Mouse (Mus musculus) liver, embryonic 12.5 days (tissue): ENCODE data around the gene Fam162b. TPM values are rescaled to one million over a fixed set of nuclear protein-coding genes. Genes with fewer than 3 reads are reported as not detected.

Source experiments
- ATAC-seq: fragments of 200-750 bp; cut with Nextera tagmentation; 2 replicates; pipeline ENCODE4 v1.8.0; 2017; ENCODE audit warnings: moderate number of reproducible peaks, mild to moderate bottlenecking, moderate library complexity
- H3K27ac ChIP-seq: fragments of 300-500 bp; sonication (generic); 2 replicates; pipeline ENCODE4 v1.5.1; 2016; ENCODE audit warnings: mild to moderate bottlenecking
- H3K27me3 ChIP-seq: fragments of 300-500 bp; sonication (generic); replicated peaks from 2 replicates; pipeline ENCODE4 v1.6.1; 2016; ENCODE audit warnings: mild to moderate bottlenecking, moderate library complexity
- H3K36me3 ChIP-seq: fragments of 300-500 bp; sonication (generic); 2 replicates; pipeline ENCODE4 v1.6.1; 2016; ENCODE audit warnings: mild to moderate bottlenecking, moderate library complexity
- H3K4me1 ChIP-seq: fragments of 300-500 bp; sonication (generic); 2 replicates; pipeline ENCODE4 v1.6.1; 2016
- H3K4me2 ChIP-seq: fragments of 300-500 bp; sonication (generic); 2 replicates; pipeline ENCODE4 v1.6.1; 2016; ENCODE audit warnings: mild to moderate bottlenecking, moderate library complexity
- H3K4me3 ChIP-seq: fragments of 300-500 bp; sonication (generic); 2 replicates; pipeline ENCODE4 v1.5.1; 2016; ENCODE audit warnings: mild to moderate bottlenecking, moderate library complexity
- H3K9ac ChIP-seq: fragments of 300-500 bp; sonication (generic); 2 replicates; pipeline ENCODE4 v1.6.1; 2016; ENCODE audit warnings: mild to moderate bottlenecking, moderate library complexity
- H3K9me3 ChIP-seq: fragments of 300-500 bp; sonication (generic); replicated peaks from 2 replicates; pipeline ENCODE4 v1.6.1; 2016; ENCODE audit warnings: mild to moderate bottlenecking, moderate library complexity
- WGBS: fragments of 180-500 bp; shearing (Covaris S2); methylation state at CpG from one replicate; pipeline ENCODE4 v1.1.7; 2016; ENCODE audit not compliant: insufficient replicate concordance; 5-methylcytosine and 5-hydroxymethylcytosine counted together
- polyA plus RNA-seq: library from polyadenylated mRNA; unstranded; fragments of >200 nt; fragmentation: Nextera tagmentation; extraction: Ambion mirVana; gene quantifications from 2 replicates; pipeline ENCODE4 v1.2.1, GENCODE M21; 2016

The Fam162b gene
- 0.33 TPM in 1 of 2 replicates, not detected in the other for polyA plus RNA-seq

GRCm38 (mm10) chr10:51590139-51590574 lies at the start of gene Fam162b:
Gene Fam162b (minus strand): TSS chr10:51590517.
- 10% methylated on average over 19 of the region's 19 CpGs for WGBS
- no peaks in the 10 kb centered on the region for H3K4me1 ChIP-seq
- ATAC-seq = no peak
- no peak within 1 kb of the TSS for H3K4me3 ChIP-seq
- H3K4me2 ChIP-seq = peak within 1 kb of the TSS; percentile 42
- H3K27ac ChIP-seq = no peak within 1 kb of the TSS
- no peaks in the 10 kb centered on the region for H3K36me3 ChIP-seq
- H3K9me3 ChIP-seq = no peaks in the 10 kb centered on the region
- H3K9ac ChIP-seq = no peak within 1 kb of the TSS
- peaks cover 22% of the 10 kb centered on the region for H3K27me3 ChIP-seq

- Histone ChIP-seq H3K27ac (no peak within 1 kb of the TSS), H3K4me3 (no peak within 1 kb of the TSS), H3K4me1 (no peaks in the 10 kb centered on the region), H3K27me3 (no peaks in the 10 kb centered on the region), H3K36me3 (no peaks in the 10 kb centered on the region), H3K9ac (no peak within 1 kb of the TSS), H3K4me2 (no peak within 1 kb of the TSS), H3K9me3 (no peaks in the 10 kb centered on the region)
- 74% methylated on average over 8 of the region's 8 CpGs for WGBS
- no peak for ATAC-seq
Measured at GRCm38 (mm10) chr10:51631411-51632136, 41.3 kb upstream of the Fam162b start, which contains the start of gene Gprc6a. Gene Gprc6a (minus strand): TSS chr10:51631461.

- no peak overlapping the region for H3K27ac ChIP-seq
- H3K4me2 ChIP-seq = no peak overlapping the region
- no peaks in the 10 kb centered on the region for H3K36me3 ChIP-seq
- WGBS = 72% methylated on average over 3 of the region's 3 CpGs
- ATAC-seq = no peak
- H3K27me3 ChIP-seq = no peaks in the 10 kb centered on the region
- H3K4me3 ChIP-seq = no peak overlapping the region
- no peak overlapping the region for H3K9ac ChIP-seq
- H3K9me3 ChIP-seq = no peaks in the 10 kb centered on the region
- H3K4me1 ChIP-seq = no peaks in the 10 kb centered on the region
Measured at GRCm38 (mm10) chr10:51621193-51621592, 30.9 kb upstream of the Fam162b start.

GRCm38 (mm10) chr10:51620126-51620525 lies 29.8 kb upstream of the Fam162b start:
- Histone ChIP-seq H3K36me3 (no peaks in the 10 kb centered on the region), H3K9ac (no peak overlapping the region), H3K9me3 (no peaks in the 10 kb centered on the region), H3K4me3 (no peak overlapping the region), H3K27me3 (no peaks in the 10 kb centered on the region), H3K4me2 (no peak overlapping the region), H3K4me1 (no peaks in the 10 kb centered on the region), H3K27ac (no peak overlapping the region)
- 58% methylated on average over 7 of the region's 7 CpGs for WGBS
- no peak for ATAC-seq

GRCm38 (mm10) chr10:51618538-51618937 lies 28.2 kb upstream of the Fam162b start:
- no peak overlapping the region for H3K9ac ChIP-seq
- no peak for ATAC-seq
- H3K9me3 ChIP-seq = no peaks in the 10 kb centered on the region
- H3K36me3 ChIP-seq = no peaks in the 10 kb centered on the region
- no peaks in the 10 kb centered on the region for H3K4me1 ChIP-seq
- 65% methylated on average over 2 of the region's 2 CpGs for WGBS
- no peak overlapping the region for H3K27ac ChIP-seq
- H3K27me3 ChIP-seq = no peaks in the 10 kb centered on the region
- no peak overlapping the region for H3K4me3 ChIP-seq
- H3K4me2 ChIP-seq = no peak overlapping the region

GRCm38 (mm10) chr10:51614826-51615590 lies 24.7 kb upstream of the Fam162b start:
- no peak overlapping the region for H3K4me3 ChIP-seq
- WGBS = 57% methylated on average over 11 of the region's 11 CpGs
- H3K9ac ChIP-seq = no peak overlapping the region
- H3K27me3 ChIP-seq = no peaks in the 10 kb centered on the region
- no peaks in the 10 kb centered on the region for H3K9me3 ChIP-seq
- H3K4me1 ChIP-seq = no peaks in the 10 kb centered on the region
- H3K27ac ChIP-seq = no peak overlapping the region
- H3K36me3 ChIP-seq = no peaks in the 10 kb centered on the region
- ATAC-seq = no peak
- H3K4me2 ChIP-seq = no peak overlapping the region

- H3K9me3 ChIP-seq = no peaks in the 10 kb centered on the region
- H3K9ac ChIP-seq = no peak overlapping the region
- no peak for ATAC-seq
- H3K4me1 ChIP-seq = no peaks in the 10 kb centered on the region
- H3K27me3 ChIP-seq = no peaks in the 10 kb centered on the region
- H3K4me3 ChIP-seq = no peak overlapping the region
- 60% methylated on average over 3 of the region's 3 CpGs for WGBS
- no peak overlapping the region for H3K27ac ChIP-seq
- no peak overlapping the region for H3K4me2 ChIP-seq
- no peaks in the 10 kb centered on the region for H3K36me3 ChIP-seq
Measured at GRCm38 (mm10) chr10:51613421-51613820, 23.1 kb upstream of the Fam162b start.

GRCm38 (mm10) chr10:51611969-51612682 lies 21.8 kb upstream of the Fam162b start:
- 53% methylated on average over 9 of the region's 9 CpGs for WGBS
- Histone ChIP-seq H3K4me3 (no peak overlapping the region), H3K9ac (no peak overlapping the region), H3K4me1 (no peaks in the 10 kb centered on the region), H3K27ac (no peak overlapping the region), H3K27me3 (no peaks in the 10 kb centered on the region), H3K4me2 (no peak overlapping the region), H3K9me3 (no peaks in the 10 kb centered on the region), H3K36me3 (no peaks in the 10 kb centered on the region)
- no peak for ATAC-seq

GRCm38 (mm10) chr10:51609741-51610425 lies 19.6 kb upstream of the Fam162b start:
- Histone ChIP-seq H3K4me1 (no peaks in the 10 kb centered on the region), H3K27ac (no peak overlapping the region), H3K36me3 (no peaks in the 10 kb centered on the region), H3K9ac (no peak overlapping the region), H3K4me3 (no peak overlapping the region), H3K9me3 (no peaks in the 10 kb centered on the region), H3K4me2 (no peak overlapping the region), H3K27me3 (no peaks in the 10 kb centered on the region)
- WGBS = 54% methylated on average over 4 of the region's 4 CpGs
- no peak for ATAC-seq

- H3K9me3 ChIP-seq = no peaks in the 10 kb centered on the region
- 63% methylated on average over 9 of the region's 9 CpGs for WGBS
- H3K4me3 ChIP-seq = no peak overlapping the region
- H3K27me3 ChIP-seq = no peaks in the 10 kb centered on the region
- no peak for ATAC-seq
- no peaks in the 10 kb centered on the region for H3K4me1 ChIP-seq
- no peak overlapping the region for H3K27ac ChIP-seq
- no peak overlapping the region for H3K4me2 ChIP-seq
- H3K36me3 ChIP-seq = no peaks in the 10 kb centered on the region
- H3K9ac ChIP-seq = no peak overlapping the region
Measured at GRCm38 (mm10) chr10:51596928-51597635, 6.8 kb upstream of the Fam162b start.
